Mouse (Mus musculus) ovary, adult 18-20 months (tissue): ENCODE results near the gene Tmed11.
"Not testable (repeated sequence)": the region's sequence is repeated elsewhere in the genome, so short reads cannot be mapped to it uniquely, and the experiment has no call there.

Experiments
- DNase-seq: peaks from one replicate; pipeline ENCODE4 v3.0.0; 2022; ENCODE audit warnings: low spot score, mixed read lengths

Gene Tmed11

DNA sequence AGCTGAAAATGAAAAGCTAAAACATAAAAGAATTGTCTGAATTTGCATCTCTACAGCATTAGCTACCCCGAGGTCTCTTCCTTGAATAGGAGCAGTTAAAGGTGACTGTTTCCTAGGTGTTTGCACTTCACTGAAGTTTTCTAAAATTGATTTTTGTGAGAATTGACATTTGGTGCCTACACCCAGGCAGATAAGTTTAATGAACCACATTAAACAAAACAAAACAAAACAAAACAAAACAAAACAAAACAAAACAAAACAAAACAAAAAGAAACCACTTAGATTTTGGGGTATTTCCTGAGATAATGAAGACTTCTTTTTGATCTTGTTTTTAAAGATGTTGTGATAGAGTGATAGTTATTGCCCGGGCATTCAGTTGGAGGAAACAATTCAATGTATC, at the start of gene Tmed11:
Tmed11 (minus strand) TSS at position 101 of the 400 bp plus-strand sequence.
- DNase-seq = not testable (repeated sequence)

- no peak for DNase-seq
Observed at GRCm38 (mm10) chr5:108836156-108836555, 41.0 kb upstream of the Tmed11 start.

DNA sequence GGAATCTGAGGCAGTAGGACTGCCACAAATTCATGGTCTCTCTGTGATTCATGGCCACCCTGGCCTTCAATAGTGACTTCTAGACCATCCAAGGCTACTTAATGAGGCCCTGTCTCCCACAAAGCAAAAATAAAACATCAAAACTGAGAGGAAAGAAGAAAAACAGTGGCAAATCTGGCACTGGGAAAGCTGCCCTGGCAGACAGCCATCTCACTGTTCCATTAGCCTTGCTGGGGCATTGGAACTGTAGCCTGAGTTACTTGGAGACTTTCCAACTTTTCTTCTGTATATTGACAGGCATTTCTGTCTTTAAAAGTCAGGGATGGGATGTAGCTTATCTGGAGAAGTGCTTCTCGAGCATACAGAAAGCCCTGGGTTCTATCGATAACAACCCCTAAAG, 28.1 kb upstream of the Tmed11 start:
- peak; percentile 74 for DNase-seq

DNA sequence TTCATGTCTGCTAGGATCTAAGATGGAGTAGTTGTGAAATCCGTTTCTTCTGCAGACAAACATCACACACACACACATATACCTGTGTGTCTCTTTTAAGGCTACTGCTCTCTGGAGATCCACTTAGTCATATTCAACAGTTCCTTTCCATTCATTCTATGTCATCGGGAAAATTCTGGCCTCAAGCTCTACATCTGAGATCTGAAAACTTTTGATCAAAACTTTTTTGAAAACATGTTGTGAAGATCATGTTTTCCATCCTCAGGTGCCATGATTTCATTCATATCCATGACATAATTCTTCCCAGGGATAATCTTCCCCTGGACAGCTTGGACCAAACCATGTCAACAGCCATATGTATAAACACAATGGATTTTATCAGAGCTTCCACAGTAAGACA, 13.6 kb upstream of the Tmed11 start, which contains the start of gene Vmn2r8:
Vmn2r8 (minus strand) TSS at position 101 of the 400 bp plus-strand sequence.
- DNase-seq = not testable (repeated sequence)

- peak; percentile 77 for DNase-seq
Observed at GRCm38 (mm10) chr5:108803646-108804045, 8.5 kb upstream of the Tmed11 start.

DNA sequence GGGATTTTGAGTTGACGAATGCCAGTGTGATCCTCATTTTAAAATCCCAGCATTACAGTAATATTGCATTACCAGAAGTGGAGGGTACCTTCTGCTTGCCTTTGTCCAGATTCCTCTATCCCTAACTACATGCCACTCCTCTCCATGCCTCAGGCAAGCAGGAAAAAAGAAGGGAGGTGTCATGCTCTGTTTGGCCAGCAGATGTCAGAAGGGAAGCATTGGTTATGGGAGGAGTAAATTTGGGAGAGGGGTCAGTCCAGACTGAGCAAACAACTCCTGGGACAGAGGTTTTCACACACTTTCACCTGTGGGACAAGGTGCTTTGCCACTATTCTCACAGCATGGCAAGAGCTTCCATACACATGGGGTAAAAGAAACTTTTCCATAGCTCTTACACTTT, 4.8 kb downstream of the Tmed11 start:
- DNase-seq = peak; percentile 19

DNA sequence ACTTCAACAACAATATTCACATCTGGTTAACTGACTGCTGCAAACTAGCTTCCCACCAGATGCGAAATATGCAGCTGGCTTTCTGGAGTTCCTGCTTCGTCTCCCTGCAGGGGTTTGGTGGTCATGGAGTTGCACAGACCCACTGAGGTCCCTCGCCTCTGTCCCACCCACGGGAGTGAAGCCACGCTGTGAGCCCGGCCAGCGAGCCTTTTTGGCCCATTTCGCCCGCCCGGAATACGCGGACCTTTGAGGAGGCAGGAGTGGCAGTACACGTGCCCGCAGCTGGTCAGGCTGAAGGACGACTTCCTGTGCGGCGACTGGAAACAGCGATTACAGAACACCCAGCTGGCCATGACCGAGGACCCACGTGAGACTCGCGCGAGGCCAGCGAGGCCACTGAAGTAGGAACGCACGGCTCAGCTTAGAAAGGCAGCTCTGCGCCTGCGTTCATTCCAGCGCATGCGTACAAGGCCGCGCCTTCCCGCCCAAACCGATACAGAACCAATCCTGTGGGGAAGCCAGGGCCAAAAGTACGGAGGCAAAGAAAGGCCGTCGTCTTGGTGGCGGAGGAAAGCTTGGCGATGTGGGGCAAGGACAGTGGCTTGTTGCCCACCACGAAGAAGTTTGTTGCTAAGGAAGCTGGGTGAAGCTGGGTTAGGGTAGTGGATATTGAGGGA, 20.4 kb downstream of the Tmed11 start, which contains the start of gene Rnf212:
Rnf212 (minus strand) TSS at position 353 of the 677 bp plus-strand sequence.
- DNase-seq = no peak

GRCm38 (mm10) chr5:108760002-108760401, 35.2 kb downstream of the Tmed11 start:
- DNase-seq = no peak

DNA sequence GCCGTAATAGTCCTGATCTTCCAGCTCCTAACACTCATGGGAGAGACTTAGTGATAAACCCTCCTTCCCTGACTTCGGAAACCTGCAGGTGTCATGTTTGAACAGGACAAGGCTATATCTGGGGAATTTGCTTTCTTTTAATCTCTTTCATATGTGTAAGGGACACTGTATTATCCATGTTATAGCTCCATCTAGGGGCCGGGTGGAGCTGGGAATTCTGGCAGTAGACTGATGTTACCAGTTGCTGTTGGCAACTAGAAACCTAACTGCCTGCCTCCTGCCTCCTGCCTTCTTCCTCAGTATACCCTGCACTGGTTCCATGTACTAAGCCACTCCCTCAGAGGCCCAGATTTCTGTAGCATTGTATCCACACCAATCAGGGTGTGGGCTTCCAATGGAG, 36.8 kb downstream of the Tmed11 start:
- no peak for DNase-seq

DNA sequence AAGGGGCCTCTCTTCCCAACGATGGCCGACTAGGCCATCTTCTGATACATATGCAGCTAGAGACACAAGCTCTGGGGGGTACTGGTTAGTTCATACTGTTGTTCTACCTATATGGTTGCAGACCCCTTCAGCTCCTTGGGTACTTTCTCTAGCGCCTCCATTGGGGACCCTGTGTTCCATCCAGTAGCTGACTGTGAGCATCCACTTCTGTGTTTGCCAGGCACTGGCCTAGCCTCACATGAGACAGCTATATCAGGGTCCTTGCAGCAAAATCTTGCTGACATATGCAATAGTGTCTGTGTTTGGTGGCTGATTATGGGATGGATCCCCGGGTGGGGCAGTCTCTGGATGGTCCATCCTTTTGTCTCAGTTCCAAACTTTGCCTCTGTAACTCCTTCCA, 43.9 kb downstream of the Tmed11 start:
- not testable (repeated sequence) for DNase-seq

- no peak for DNase-seq
Observed at GRCm38 (mm10) chr5:108750328-108751210, 44.6 kb downstream of the Tmed11 start.

GRCm38 (mm10) chr5:108744629-108745028, 50.5 kb downstream of the Tmed11 start:
- DNase-seq = no peak

- DNase-seq = no peak
Observed at GRCm38 (mm10) chr5:108743856-108744255, 51.3 kb downstream of the Tmed11 start.

GRCm38 (mm10) chr5:108742596-108742995, 52.6 kb downstream of the Tmed11 start:
- DNase-seq = no peak

- no peak for DNase-seq
Observed at GRCm38 (mm10) chr5:108741844-108742243, 53.3 kb downstream of the Tmed11 start.

- DNase-seq = no peak
Observed at GRCm38 (mm10) chr5:108727425-108727824, 67.7 kb downstream of the Tmed11 start.
